Mouse (Mus musculus): ENCODE results near the gene Rgs7bp.

DNA sequence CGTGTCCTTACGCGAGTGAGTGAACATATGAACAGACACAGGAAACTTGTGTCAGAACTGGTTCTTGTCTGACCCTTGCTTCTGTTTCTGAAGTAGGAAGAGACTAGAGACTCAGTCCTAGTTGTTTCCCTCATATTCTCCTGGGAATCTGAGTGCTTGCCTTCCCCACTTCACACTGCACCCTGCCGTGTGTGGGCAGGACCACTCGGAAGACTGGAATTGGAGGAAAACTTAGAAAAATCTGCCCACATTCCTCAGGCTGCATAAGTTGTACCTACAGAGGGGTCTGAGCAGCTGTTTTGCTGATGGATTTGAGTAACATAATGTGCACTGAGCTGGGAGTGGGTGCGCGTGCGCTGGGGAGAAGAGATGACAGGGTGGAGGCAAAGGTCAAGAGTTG, 114.2 kb downstream of the Rgs7bp start:
- TF ChIP-seq CTCF (conservative IDR thresholded peaks at IDR 0.05; ENCODE audit: low read length) (no peak), NANOG (IDR thresholded peaks at IDR 0.05; ENCODE audit: borderline replicate concordance, low read length) (no peak)
